Mouse (Mus musculus) adrenal gland, adult (tissue): ENCODE data around the gene Spef2.
"Not testable (repeated sequence)": the region's sequence is repeated elsewhere in the genome, so short reads cannot be mapped to it uniquely, and the experiment has no call there.

Experiments
- DNase-seq, 2 experiments: peaks; one replicate each; pipeline ENCODE4 v3.0.0; 2022 to 2023; ENCODE audit warnings: low spot score in 1 of 2; ENCODE audit not compliant: inconsistent age in 2 of 2

Spef2 gene

GRCm38 (mm10) chr15:9564156-9564555 lies 184.5 kb downstream of the Spef2 start:
- DNase-seq = no peak

- not testable (repeated sequence) for DNase-seq
These were observed 191.4 kb downstream of the Spef2 start for GRCm38 (mm10) chr15:9557264-9557663.

DNA sequence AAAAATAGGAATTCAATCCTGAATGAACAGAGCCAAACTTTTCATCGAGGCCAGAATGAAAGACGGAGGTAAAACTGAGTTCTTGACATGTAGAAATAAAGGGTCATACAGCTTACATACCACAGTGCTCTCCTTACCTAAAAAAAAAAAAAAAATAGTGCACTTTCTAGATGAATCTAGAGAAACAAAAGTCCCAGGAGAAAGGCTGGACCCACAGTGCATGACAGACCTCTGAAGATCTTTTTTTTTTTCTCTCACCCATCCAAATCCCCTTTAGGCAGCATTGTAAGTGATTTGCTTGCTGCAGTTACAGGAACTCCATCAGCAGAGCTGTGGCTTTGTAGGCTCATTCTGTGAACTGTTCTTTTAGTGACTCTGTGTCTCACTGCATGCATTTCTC lies 199.7 kb downstream of the Spef2 start:
- no peak for DNase-seq

DNA sequence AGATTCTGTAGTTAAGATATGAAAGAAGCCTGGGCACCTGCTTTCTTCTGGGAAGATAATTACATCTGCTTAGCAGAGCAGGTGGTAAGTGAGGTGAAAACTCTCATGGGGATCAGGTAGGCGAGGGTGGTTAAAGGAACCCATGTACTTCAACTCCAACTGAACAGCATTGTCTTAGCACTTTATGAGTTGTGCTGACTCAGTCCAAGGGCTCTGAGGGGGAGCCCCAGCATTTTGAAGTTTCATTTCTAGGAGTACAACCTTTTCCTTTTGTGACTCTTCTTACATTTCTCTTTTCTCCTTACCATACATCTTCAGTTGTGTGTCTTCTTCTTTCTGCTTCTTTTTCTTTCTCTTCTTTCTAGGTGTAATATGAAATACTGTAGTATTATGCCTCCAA lies 213.5 kb downstream of the Spef2 start:
- no peak for DNase-seq

DNA sequence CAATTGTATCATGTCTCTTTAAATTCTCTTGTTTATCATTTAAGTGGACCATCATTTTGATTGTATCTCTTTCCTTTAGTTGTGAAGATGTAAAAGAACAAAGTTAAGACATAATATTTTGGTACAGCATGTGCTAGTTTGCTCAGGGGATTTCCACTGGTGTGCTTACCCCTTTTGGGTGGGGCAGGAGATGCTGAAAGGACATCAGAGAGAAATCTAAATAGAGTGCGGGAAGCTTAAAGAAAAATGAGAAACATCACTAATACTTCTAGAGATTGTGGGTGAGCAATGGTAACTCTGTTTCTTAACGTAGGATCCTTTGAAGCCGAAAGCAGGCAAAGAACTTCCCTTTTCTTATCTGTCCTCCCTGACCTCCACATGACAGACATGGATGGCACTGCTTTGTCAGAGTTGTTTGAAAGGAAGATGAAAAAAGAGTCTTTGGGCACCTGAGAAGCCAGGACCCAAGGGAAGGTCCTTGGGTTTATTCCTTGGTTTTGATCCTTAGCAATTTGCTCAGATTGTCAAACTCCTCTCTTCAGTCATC lies 215.2 kb downstream of the Spef2 start:
- no peak for DNase-seq

GRCm38 (mm10) chr15:9530076-9530475 lies 218.6 kb downstream of the Spef2 start, which contains the start of gene Il7r:
Gene Il7r (minus strand): TSS chr15:9530176.
- no peak for DNase-seq

DNA sequence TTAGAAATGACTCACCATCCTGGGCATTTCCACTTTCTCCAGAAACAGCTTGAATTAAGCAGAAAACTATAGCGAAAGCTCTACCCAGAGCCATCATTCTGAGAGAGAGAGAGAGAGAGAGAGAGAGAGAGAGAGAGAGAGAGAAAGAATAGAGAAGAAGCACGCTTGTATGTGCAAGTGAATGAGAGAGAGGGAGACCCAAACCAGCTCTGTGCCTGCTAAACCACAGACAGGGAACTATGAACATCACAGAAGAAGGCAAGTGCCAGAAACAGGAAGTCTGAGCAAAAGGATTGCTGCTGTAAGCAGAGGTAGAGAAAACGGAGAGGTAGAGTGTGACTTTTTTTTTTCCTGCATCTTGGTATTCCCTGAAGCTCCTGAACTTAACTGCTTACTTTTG lies 219.0 kb downstream of the Spef2 start:
- DNase-seq = no peak
